Mouse (Mus musculus) hindbrain, postnatal 0 days (tissue): ENCODE results near the gene Trmt2b. TPM values are rescaled to one million over a fixed set of nuclear protein-coding genes. Genes with fewer than 3 reads are reported as not detected.
A peak's percentile ranks its signal among the peaks of the same experiment; 100 is the strongest.

Experiments used
- ATAC-seq: fragments of 200-750 bp; cut with Nextera tagmentation; 2 replicates; pipeline ENCODE4 v1.8.0; 2017; ENCODE audit warnings: mild to moderate bottlenecking, moderate TSS enrichment, moderate library complexity
- DNase-seq: peaks from one replicate; pipeline ENCODE4 v3.0.0-alpha.2; 2015; ENCODE audit warnings: low spot score
- H3K27ac ChIP-seq: fragments of 300-500 bp; sonication (generic); 2 replicates; pipeline ENCODE4 v1.5.1; 2014; ENCODE audit warnings: mild to moderate bottlenecking
- H3K27me3 ChIP-seq: fragments of 300-500 bp; sonication (generic); 2 replicates; pipeline ENCODE4 v1.6.1; 2014; ENCODE audit warnings: low read length, mixed read lengths; ENCODE audit not compliant: insufficient read depth
- H3K36me3 ChIP-seq: fragments of 300-500 bp; sonication (generic); 2 replicates; pipeline ENCODE4 v1.6.1; 2014; ENCODE audit warnings: low read length, mixed read lengths; ENCODE audit not compliant: insufficient read depth
- H3K4me1 ChIP-seq: fragments of 300-500 bp; sonication (generic); 2 replicates; pipeline ENCODE4 v1.6.1; 2014; ENCODE audit warnings: antibody characterized with exemption, low read length, mixed read lengths; ENCODE audit not compliant: insufficient read depth
- H3K4me2 ChIP-seq: fragments of 300-500 bp; sonication (generic); 2 replicates; pipeline ENCODE4 v1.6.1; 2014; ENCODE audit warnings: low read depth, mild to moderate bottlenecking, low read length, moderate library complexity, mixed read lengths
- H3K4me3 ChIP-seq: fragments of 300-500 bp; sonication (generic); 2 replicates; pipeline ENCODE4 v1.5.1; 2014; ENCODE audit warnings: low read length
- H3K9ac ChIP-seq: fragments of 300-500 bp; sonication (generic); replicated peaks from 2 replicates; pipeline ENCODE4 v1.6.1; 2014; ENCODE audit warnings: mild to moderate bottlenecking, low read length, moderate library complexity, mixed read lengths
- H3K9me3 ChIP-seq: fragments of 300-500 bp; sonication (generic); 2 replicates; pipeline ENCODE4 v1.6.1; 2016; ENCODE audit warnings: low read length, mixed read lengths
- CTCF ChIP-seq: IDR thresholded peaks from 2 replicates; pipeline ENCODE4 v1.5.1; 2016; ENCODE audit warnings: antibody characterized with exemption, control low read depth, low read depth
- WGBS: fragments of 180-500 bp; shearing (Covaris S2); extraction: QIAGEN DNeasy Blood & Tissue Kit; methylation state at CpG from one replicate; pipeline ENCODE4 v1.1.7; 2014; 5-methylcytosine and 5-hydroxymethylcytosine counted together
- polyA plus RNA-seq: library from polyadenylated mRNA; unstranded; fragments of >200 nt; fragmentation: Nextera tagmentation; extraction: Ambion mirVana; gene quantifications from 2 replicates; pipeline ENCODE4 v1.2.1, GENCODE M21; 2015
- total RNA-seq: library from RNA; depleted of rRNA; stranded (reverse); fragments of >200 nt; gene quantifications from 2 replicates; pipeline ENCODE4 v1.2.3, GENCODE M21; 2014

Gene Trmt2b
- total and polyA plus RNA-seq, 2 experiments from 2014 or later, result 6.3 to 6.4 TPM

GRCm38 (mm10) chrX:134280531-134280930 is 3.7 kb upstream of the Trmt2b start:
- ATAC-seq (no peak), DNase-seq (no peak)
- Histone ChIP-seq H3K4me1 (no peaks in the 10 kb centered on the region), H3K9me3 (no peaks in the 10 kb centered on the region), H3K27ac (no peak overlapping the region), H3K36me3 (no peaks in the 10 kb centered on the region), H3K4me2 (no peak overlapping the region), H3K9ac (no peak overlapping the region), H3K4me3 (no peak overlapping the region), H3K27me3 (no peaks in the 10 kb centered on the region)
- 77% methylated on average over 3 of the region's 3 CpGs for WGBS
- no peak for TF ChIP-seq CTCF

GRCm38 (mm10) chrX:134275715-134276114 is 1.1 kb downstream of the Trmt2b start:
- H3K4me3 ChIP-seq, result no peak overlapping the region
- TF ChIP-seq CTCF, result no peak
- H3K9ac ChIP-seq, result no peak overlapping the region
- WGBS, result 34% methylated on average over 6 of the region's 6 CpGs
- DNase-seq (peak; percentile 4), ATAC-seq (no peak)
- H3K4me1 ChIP-seq, result no peaks in the 10 kb centered on the region
- no peak overlapping the region for H3K27ac ChIP-seq
- no peak overlapping the region; the same call in 1 of the 2 replicates for H3K4me2 ChIP-seq
- H3K36me3 ChIP-seq, result no peaks in the 10 kb centered on the region
- H3K27me3 ChIP-seq, result no peaks in the 10 kb centered on the region
- H3K9me3 ChIP-seq, result no peaks in the 10 kb centered on the region

- H3K27me3 ChIP-seq, result no peaks in the 10 kb centered on the region
- WGBS, result 64% methylated on average over 11 of the region's 11 CpGs
- H3K4me3 ChIP-seq, result no peak overlapping the region
- no peak overlapping the region for H3K9ac ChIP-seq
- TF ChIP-seq CTCF, result no peak
- no peaks in the 10 kb centered on the region for H3K4me1 ChIP-seq
- 0 out of 2 replicates have a peak overlapping the region, but pooled peaks have one; percentile 16 for H3K4me2 ChIP-seq
- no peaks in the 10 kb centered on the region for H3K9me3 ChIP-seq
- H3K27ac ChIP-seq, result no peak overlapping the region
- H3K36me3 ChIP-seq, result no peaks in the 10 kb centered on the region
- DNase-seq (peak; percentile 47), ATAC-seq (peak; percentile 66)
Measured at GRCm38 (mm10) chrX:134262129-134262528, 14.7 kb downstream of the Trmt2b start.

- Histone ChIP-seq H3K27ac (no peak overlapping the region), H3K9me3 (no peaks in the 10 kb centered on the region), H3K36me3 (no peaks in the 10 kb centered on the region), H3K4me1 (no peaks in the 10 kb centered on the region), H3K9ac (no peak overlapping the region), H3K4me3 (no peak overlapping the region), H3K27me3 (no peaks in the 10 kb centered on the region), H3K4me2 (no peak overlapping the region)
- no peak for TF ChIP-seq CTCF
- no peak for ATAC-seq
- WGBS, result 49% methylated on average over 5 of the region's 5 CpGs
- no peak for DNase-seq
Measured at GRCm38 (mm10) chrX:134261191-134261590, 15.6 kb downstream of the Trmt2b start.

- H3K27ac ChIP-seq, result no peak overlapping the region
- no peaks in the 10 kb centered on the region for H3K27me3 ChIP-seq
- no peak overlapping the region for H3K9ac ChIP-seq
- H3K4me3 ChIP-seq, result no peak overlapping the region
- DNase-seq, result no peak
- H3K36me3 ChIP-seq, result no peaks in the 10 kb centered on the region
- H3K9me3 ChIP-seq, result no peaks in the 10 kb centered on the region
- no peak for TF ChIP-seq CTCF
- ATAC-seq, result no peak
- no peak overlapping the region for H3K4me2 ChIP-seq
- WGBS, result 59% methylated on average over 2 of the region's 2 CpGs
- H3K4me1 ChIP-seq, result no peaks in the 10 kb centered on the region
Measured at GRCm38 (mm10) chrX:134248202-134248601, 28.6 kb downstream of the Trmt2b start.

- no peaks in the 10 kb centered on the region for H3K9me3 ChIP-seq
- no peak overlapping the region for H3K4me3 ChIP-seq
- H3K36me3 ChIP-seq, result no peaks in the 10 kb centered on the region
- no peak for TF ChIP-seq CTCF
- no peak overlapping the region for H3K4me2 ChIP-seq
- no peak for ATAC-seq
- no peaks in the 10 kb centered on the region for H3K27me3 ChIP-seq
- 92% methylated on average over 10 of the region's 10 CpGs for WGBS
- H3K4me1 ChIP-seq, result no peaks in the 10 kb centered on the region
- no peak overlapping the region for H3K27ac ChIP-seq
- DNase-seq, result no peak
- no peak overlapping the region for H3K9ac ChIP-seq
Measured at GRCm38 (mm10) chrX:134245946-134246345, 30.8 kb downstream of the Trmt2b start.

- no peak overlapping the region for H3K9ac ChIP-seq
- ATAC-seq, result no peak
Measured at GRCm38 (mm10) chrX:134238266-134238665, 38.5 kb downstream of the Trmt2b start.

More at GRCm38 (mm10) chrX:134238266-134238665, 38.5 kb downstream of the Trmt2b start:
- no peak for DNase-seq
- Histone ChIP-seq H3K9me3 (no peaks in the 10 kb centered on the region), H3K27ac (no peak overlapping the region), H3K27me3 (no peaks in the 10 kb centered on the region), H3K4me2 (no peak overlapping the region), H3K4me1 (no peaks in the 10 kb centered on the region), H3K4me3 (no peak overlapping the region), H3K36me3 (no peaks in the 10 kb centered on the region)
- TF ChIP-seq CTCF, result no peak
- 95% methylated on average over 10 of the region's 10 CpGs for WGBS
